Mouse (Mus musculus) olfactory bulb, adult 2 months (tissue): ENCODE measurements at regions not wholly inside any gene's neighbourhood (a gene's known extent, or its start where the extent isn't known, plus 50 kb on each side); places are given as distances from the start of the nearest gene placed in this dataset.

ENCODE experiments used
- CTCF ChIP-seq: fragments of 200-500 bp; IDR thresholded peaks from 2 replicates; pipeline ENCODE4 v1.5.1; 2012; ENCODE audit warnings: low read depth, mild to moderate bottlenecking, low read length, moderate library complexity; ENCODE audit not compliant: insufficient read depth
- POLR2A ChIP-seq: fragments of 200-500 bp; IDR thresholded peaks from 2 replicates; pipeline ENCODE4 v1.6.1; 2012; ENCODE audit warnings: mild to moderate bottlenecking, low read depth, low read length, moderate library complexity; ENCODE audit not compliant: insufficient read depth

DNA sequence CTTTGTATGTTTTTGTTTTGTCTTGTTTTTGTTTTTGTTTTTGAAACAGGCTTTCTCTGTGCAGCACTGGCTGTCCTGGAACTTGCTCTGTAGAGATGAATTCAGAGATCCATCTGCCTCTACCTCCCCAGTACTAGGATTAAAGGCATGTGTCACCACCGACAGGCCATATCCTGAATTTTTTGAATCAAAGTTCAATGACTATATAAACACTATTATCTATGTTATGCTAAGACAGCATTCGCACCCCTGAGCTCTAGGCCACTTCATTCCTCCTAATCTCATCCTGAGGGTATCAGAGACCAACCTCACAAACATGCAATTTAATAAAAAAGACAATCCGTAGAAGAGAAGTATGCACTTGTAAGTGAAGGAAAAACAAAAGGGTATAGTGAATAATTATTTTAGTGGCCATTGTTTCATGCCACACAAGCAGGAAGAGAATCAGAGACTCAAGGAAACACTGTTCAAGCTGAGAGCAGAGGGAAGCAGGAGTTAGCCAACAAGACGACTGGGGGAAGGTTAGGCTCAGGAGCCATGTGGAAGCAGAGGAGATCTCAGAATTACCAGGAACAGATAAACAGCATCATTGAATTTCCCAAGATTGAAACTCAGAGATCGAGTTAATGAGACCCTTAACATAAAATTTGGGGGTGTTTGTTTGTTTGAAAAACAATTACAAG, 101.2 kb upstream of the Cited2 start:
- TF ChIP-seq POLR2A, result no peak
- no peak for TF ChIP-seq CTCF
